Mouse (Mus musculus) intestine, postnatal 0 days (tissue): ENCODE data around the gene Orm2. TPM values are rescaled to one million over a fixed set of nuclear protein-coding genes. Genes with fewer than 3 reads are reported as not detected.
A peak's percentile ranks its signal among the peaks of the same experiment; 100 is the strongest.

Source experiments
- ATAC-seq: fragments of 200-750 bp; cut with Nextera tagmentation; 2 replicates; pipeline ENCODE4 v1.8.0; 2017; ENCODE audit warnings: mild to moderate bottlenecking, moderate TSS enrichment, moderate library complexity
- H3K27ac ChIP-seq: fragments of 300-500 bp; sonication (generic); 2 replicates; pipeline ENCODE4 v1.5.1; 2014; ENCODE audit warnings: mild to moderate bottlenecking, low read depth, low read length, moderate library complexity
- H3K27me3 ChIP-seq: fragments of 300-500 bp; sonication (generic); replicated peaks from 2 replicates; pipeline ENCODE4 v1.6.1; 2014; ENCODE audit warnings: low read length, mixed read lengths; ENCODE audit not compliant: control insufficient read depth, insufficient read depth
- H3K36me3 ChIP-seq: fragments of 300-500 bp; sonication (generic); 2 replicates; pipeline ENCODE4 v1.6.1; 2014; ENCODE audit warnings: mild to moderate bottlenecking, moderate library complexity; ENCODE audit not compliant: control insufficient read depth, insufficient read depth
- H3K4me1 ChIP-seq: fragments of 300-500 bp; sonication (generic); replicated peaks from 2 replicates; pipeline ENCODE4 v1.6.1; 2014; ENCODE audit warnings: antibody characterized with exemption, low read length, mixed read lengths; ENCODE audit not compliant: control insufficient read depth, insufficient read depth
- H3K4me2 ChIP-seq: fragments of 300-500 bp; sonication (generic); replicated peaks from 2 replicates; pipeline ENCODE4 v1.6.1; 2014; ENCODE audit warnings: low read depth, mild to moderate bottlenecking, moderate library complexity
- H3K4me3 ChIP-seq: fragments of 300-500 bp; sonication (generic); 2 replicates; pipeline ENCODE4 v1.5.1; 2014; ENCODE audit warnings: low read depth, low read length
- H3K9ac ChIP-seq: fragments of 300-500 bp; sonication (generic); 2 replicates; pipeline ENCODE4 v1.6.1; 2014; ENCODE audit warnings: mild to moderate bottlenecking, low read depth, low read length
- H3K9me3 ChIP-seq: fragments of 300-500 bp; sonication (generic); 2 replicates; pipeline ENCODE4 v1.6.1; 2016; ENCODE audit warnings: mixed run types; ENCODE audit not compliant: control insufficient read depth
- CTCF ChIP-seq: sonication (generic); IDR thresholded peaks from 2 replicates; pipeline ENCODE4 v1.5.1; 2016; ENCODE audit warnings: low read depth, mild to moderate bottlenecking, control low read depth, antibody characterized with exemption, moderate library complexity
- WGBS: fragments of 180-500 bp; shearing (Covaris S2); extraction: QIAGEN DNeasy Blood & Tissue Kit; methylation state at CpG from one replicate; pipeline ENCODE4 v1.1.7; 2014; 5-methylcytosine and 5-hydroxymethylcytosine counted together
- polyA plus RNA-seq: library from polyadenylated mRNA; unstranded; fragments of >200 nt; fragmentation: Nextera tagmentation; extraction: Ambion mirVana; gene quantifications from 2 replicates; pipeline ENCODE4 v1.2.1, GENCODE M21; 2015

Gene Orm2
- polyA plus RNA-seq, 1 experiment from 2014 or later = not detected

GRCm38 (mm10) chr4:63402056-63402455 lies 39.8 kb downstream of the Orm2 start:
- no peak overlapping the region for H3K4me3 ChIP-seq
- peak overlapping the region; percentile 80; the same call in 1 of the 2 replicates for H3K27ac ChIP-seq
- TF ChIP-seq CTCF = no peak
- no peak overlapping the region for H3K9ac ChIP-seq
- no peaks in the 10 kb centered on the region for H3K27me3 ChIP-seq
- H3K4me2 ChIP-seq = peak overlapping the region; percentile 57
- no peaks in the 10 kb centered on the region for H3K36me3 ChIP-seq
- no peaks in the 10 kb centered on the region for H3K9me3 ChIP-seq
- 80% methylated on average over 9 of the region's 10 CpGs for WGBS
- H3K4me1 ChIP-seq = peaks cover 2% of the 10 kb centered on the region; the same call in 1 of the 2 replicates
- no peak for ATAC-seq

GRCm38 (mm10) chr4:63402558-63402957 lies 40.3 kb downstream of the Orm2 start:
- peak overlapping the region; percentile 80 for H3K27ac ChIP-seq
- peak overlapping the region; percentile 26 for H3K4me3 ChIP-seq
- H3K27me3 ChIP-seq = no peaks in the 10 kb centered on the region
- no peaks in the 10 kb centered on the region for H3K9me3 ChIP-seq
- peaks cover 2% of the 10 kb centered on the region; the same call in 1 of the 2 replicates for H3K4me1 ChIP-seq
- ATAC-seq = no peak
- peak overlapping the region; percentile 57 for H3K4me2 ChIP-seq
- H3K9ac ChIP-seq = no peak overlapping the region
- TF ChIP-seq CTCF = no peak
- no peaks in the 10 kb centered on the region for H3K36me3 ChIP-seq
- WGBS = 49% methylated on average over 6 of the region's 6 CpGs

- Histone ChIP-seq H3K4me1 (peaks cover 2% of the 10 kb centered on the region; the same call in 1 of the 2 replicates), H3K27ac (peak within 1 kb of the TSS; percentile 80), H3K36me3 (no peaks in the 10 kb centered on the region), H3K27me3 (no peaks in the 10 kb centered on the region), H3K4me2 (peak within 1 kb of the TSS; percentile 57), H3K9me3 (no peaks in the 10 kb centered on the region), H3K9ac (peak within 1 kb of the TSS; percentile 37; the same call in 1 of the 2 replicates), H3K4me3 (peak within 1 kb of the TSS; percentile 26)
- peak; percentile 75 for ATAC-seq
- WGBS = 16% methylated on average over 16 of the region's 17 CpGs
- TF ChIP-seq CTCF = no peak
Measured at GRCm38 (mm10) chr4:63403040-63403959, 41.1 kb downstream of the Orm2 start, which contains the start of gene Akna. Gene Akna (minus strand): TSS chr4:63403354.

GRCm38 (mm10) chr4:63404205-63404604 lies 42.0 kb downstream of the Orm2 start:
- no peak for TF ChIP-seq CTCF
- no peak overlapping the region for H3K9ac ChIP-seq
- no peaks in the 10 kb centered on the region for H3K9me3 ChIP-seq
- no peaks in the 10 kb centered on the region for H3K36me3 ChIP-seq
- H3K27me3 ChIP-seq = 0 out of 2 replicates have a peak, but pooled peaks cover 2% of the 10 kb centered on the region
- no peak overlapping the region; the same call in 1 of the 2 replicates for H3K4me2 ChIP-seq
- peaks cover 2% of the 10 kb centered on the region; the same call in 1 of the 2 replicates for H3K4me1 ChIP-seq
- H3K4me3 ChIP-seq = no peak overlapping the region
- no peak for ATAC-seq
- 59% methylated on average over 7 of the region's 7 CpGs for WGBS
- H3K27ac ChIP-seq = 0 out of 2 replicates have a peak overlapping the region, but pooled peaks have one; percentile 23

- no peak overlapping the region for H3K4me3 ChIP-seq
- H3K27me3 ChIP-seq = 0 out of 2 replicates have a peak, but pooled peaks cover 3% of the 10 kb centered on the region
- no peaks in the 10 kb centered on the region for H3K36me3 ChIP-seq
- TF ChIP-seq CTCF = no peak
- no peak overlapping the region for H3K27ac ChIP-seq
- WGBS = 26% methylated on average over 7 of the region's 7 CpGs
- H3K9ac ChIP-seq = no peak overlapping the region
- H3K9me3 ChIP-seq = no peaks in the 10 kb centered on the region
- H3K4me1 ChIP-seq = peaks cover 2% of the 10 kb centered on the region; the same call in 1 of the 2 replicates
- H3K4me2 ChIP-seq = no peak overlapping the region
- ATAC-seq = no peak
Measured at GRCm38 (mm10) chr4:63405051-63405450, 42.8 kb downstream of the Orm2 start.

GRCm38 (mm10) chr4:63405683-63406082 lies 43.4 kb downstream of the Orm2 start:
- Histone ChIP-seq H3K4me1 (peaks cover 2% of the 10 kb centered on the region; the same call in 1 of the 2 replicates), H3K4me3 (no peak overlapping the region), H3K9me3 (no peaks in the 10 kb centered on the region), H3K4me2 (no peak overlapping the region), H3K9ac (no peak overlapping the region), H3K27me3 (0 out of 2 replicates have a peak, but pooled peaks cover 3% of the 10 kb centered on the region), H3K27ac (no peak overlapping the region), H3K36me3 (no peaks in the 10 kb centered on the region)
- 60% methylated on average over 4 of the region's 4 CpGs for WGBS
- no peak for ATAC-seq
- no peak for TF ChIP-seq CTCF
